Mouse (Mus musculus): ENCODE data around the gene Mlip.
A peak's percentile ranks its signal among the peaks of the same experiment; 100 is the strongest.
"Not testable (repeated sequence)": the region's sequence is repeated elsewhere in the genome, so short reads cannot be mapped to it uniquely, and the experiment has no call there.

Mlip gene

GRCm38 (mm10) chr9:77352432-77353175, at the start of gene Mlip:
Gene Mlip (minus strand): TSS chr9:77352969.
- DNase-seq (ENCODE audit: low read depth, low spot score): no peak

GRCm38 (mm10) chr9:77399801-77400200, 47.0 kb upstream of the Mlip start:
- DNase-seq (ENCODE audit: low read depth, low spot score): no peak

GRCm38 (mm10) chr9:77398856-77399631, 46.3 kb upstream of the Mlip start:
- no peak for DNase-seq (ENCODE audit: low read depth, low spot score)

- DNase-seq (ENCODE audit: low read depth, low spot score): no peak
Observed at GRCm38 (mm10) chr9:77397027-77397426, 44.3 kb upstream of the Mlip start.

- DNase-seq (ENCODE audit: low read depth, low spot score): no peak
Observed at GRCm38 (mm10) chr9:77391248-77391647, 38.5 kb upstream of the Mlip start.

GRCm38 (mm10) chr9:77388956-77389355, 36.2 kb upstream of the Mlip start:
- DNase-seq (ENCODE audit: low read depth, low spot score): no peak

GRCm38 (mm10) chr9:77386751-77387150, 34.0 kb upstream of the Mlip start:
- peak; percentile 28 for DNase-seq (ENCODE audit: low read depth, low spot score)

- no peak for DNase-seq (ENCODE audit: low read depth, low spot score)
Observed at GRCm38 (mm10) chr9:77385611-77386010, 32.8 kb upstream of the Mlip start.

GRCm38 (mm10) chr9:77384651-77385050, 31.9 kb upstream of the Mlip start:
- no peak for DNase-seq (ENCODE audit: low read depth, low spot score)

GRCm38 (mm10) chr9:77383951-77384350, 31.2 kb upstream of the Mlip start:
- no peak for DNase-seq (ENCODE audit: low read depth, low spot score)

GRCm38 (mm10) chr9:77382514-77382913, 29.7 kb upstream of the Mlip start:
- DNase-seq (ENCODE audit: low read depth, low spot score): no peak

- DNase-seq (ENCODE audit: low read depth, low spot score): peak; percentile 51
Observed at GRCm38 (mm10) chr9:77381565-77381964, 28.8 kb upstream of the Mlip start.

- peak; percentile 63 for DNase-seq (ENCODE audit: low read depth, low spot score)
Observed at GRCm38 (mm10) chr9:77379625-77380024, 26.9 kb upstream of the Mlip start.

- no peak for DNase-seq (ENCODE audit: low read depth, low spot score)
Observed at GRCm38 (mm10) chr9:77377696-77378095, 24.9 kb upstream of the Mlip start.

GRCm38 (mm10) chr9:77377082-77377481, 24.3 kb upstream of the Mlip start:
- peak; percentile 68 for DNase-seq (ENCODE audit: low read depth, low spot score)

GRCm38 (mm10) chr9:77376561-77376960, 23.8 kb upstream of the Mlip start:
- no peak for DNase-seq (ENCODE audit: low read depth, low spot score)

- no peak for DNase-seq (ENCODE audit: low read depth, low spot score)
Observed at GRCm38 (mm10) chr9:77370706-77371105, 17.9 kb upstream of the Mlip start.

GRCm38 (mm10) chr9:77369262-77369661, 16.5 kb upstream of the Mlip start:
- DNase-seq (ENCODE audit: low read depth, low spot score): no peak

GRCm38 (mm10) chr9:77364681-77365080, 11.9 kb upstream of the Mlip start:
- not testable (repeated sequence) for DNase-seq (ENCODE audit: low read depth, low spot score)

- DNase-seq (ENCODE audit: low read depth, low spot score): no peak
Observed at GRCm38 (mm10) chr9:77362906-77363305, 10.1 kb upstream of the Mlip start.

- DNase-seq (ENCODE audit: low read depth, low spot score): no peak
Observed at GRCm38 (mm10) chr9:77360654-77361053, 7.9 kb upstream of the Mlip start.

- no peak for DNase-seq (ENCODE audit: low read depth, low spot score)
Observed at GRCm38 (mm10) chr9:77359278-77359973, 6.7 kb upstream of the Mlip start.
